Mouse (Mus musculus) cerebellum, postnatal 10 days (tissue): ENCODE data around the gene Dnajb14.
A peak's percentile ranks its signal among the peaks of the same experiment; 100 is the strongest.
"Not testable (repeated sequence)": the region's sequence is repeated elsewhere in the genome, so short reads cannot be mapped to it uniquely, and the experiment has no call there.

Experiments
- DNase-seq, 2 experiments: peaks; one replicate each; pipeline ENCODE4 v3.0.0; 2021; ENCODE audit warnings: mixed read lengths in 2 of 2

Dnajb14 gene

DNA sequence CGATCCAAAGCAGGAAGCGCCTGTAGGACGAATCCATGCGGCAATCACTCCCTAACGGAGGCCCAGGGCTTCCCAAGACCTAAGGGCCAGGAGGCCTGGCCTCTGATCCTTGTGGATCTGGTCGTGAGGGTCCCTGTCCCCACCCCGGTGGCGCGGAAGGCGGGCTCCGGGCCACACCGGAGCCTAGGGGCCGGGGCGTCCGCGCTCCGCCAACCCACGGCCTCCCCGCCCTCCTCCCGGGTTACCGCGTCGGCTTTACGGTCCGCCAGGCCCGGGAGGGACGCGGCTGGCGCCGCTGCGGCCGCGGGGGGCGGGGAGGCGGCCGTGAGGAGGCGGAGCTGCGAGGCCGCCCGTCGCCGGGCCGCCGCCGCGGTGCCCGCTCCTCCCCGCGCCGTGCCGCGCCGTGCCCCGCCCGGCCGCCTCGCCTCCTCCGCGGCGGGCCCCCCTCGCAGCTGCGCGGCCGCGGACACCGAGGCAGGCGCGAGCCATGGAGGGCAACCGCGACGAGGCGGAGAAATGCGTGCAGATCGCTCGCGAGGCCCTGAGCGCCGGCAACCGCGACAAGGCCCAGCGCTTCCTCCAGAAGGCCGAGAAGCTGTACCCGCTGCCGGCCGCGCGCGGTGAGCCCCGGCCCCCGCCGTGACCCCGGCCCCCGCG, at the start of gene Dnajb14:
TSS of gene Dnajb14 (plus strand) at position 239 of the 657 bp plus-strand sequence.
- DNase-seq = peak; percentile 73 to 77

DNA sequence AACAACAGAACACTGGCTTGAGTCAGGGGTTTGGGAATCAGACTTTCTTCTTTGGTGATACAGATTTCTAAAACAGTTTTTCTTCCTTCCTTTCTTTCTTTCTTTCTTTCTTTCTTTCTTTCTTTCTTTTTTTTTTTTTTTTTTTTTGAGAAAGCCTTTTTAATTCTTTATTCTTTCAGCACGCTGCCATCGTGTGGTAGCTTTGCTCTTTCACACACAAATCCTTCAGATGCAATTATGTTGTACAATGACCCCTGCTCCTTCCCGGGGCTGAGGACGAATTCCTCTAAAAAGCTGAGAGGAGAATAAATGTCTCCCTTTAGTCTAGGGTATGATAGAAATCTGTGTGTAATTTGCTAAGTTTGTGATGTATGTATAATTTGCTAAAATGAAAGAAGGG, 48.8 kb upstream of the Dnajb14 start:
- DNase-seq = peak; percentile 15 to 16

DNA sequence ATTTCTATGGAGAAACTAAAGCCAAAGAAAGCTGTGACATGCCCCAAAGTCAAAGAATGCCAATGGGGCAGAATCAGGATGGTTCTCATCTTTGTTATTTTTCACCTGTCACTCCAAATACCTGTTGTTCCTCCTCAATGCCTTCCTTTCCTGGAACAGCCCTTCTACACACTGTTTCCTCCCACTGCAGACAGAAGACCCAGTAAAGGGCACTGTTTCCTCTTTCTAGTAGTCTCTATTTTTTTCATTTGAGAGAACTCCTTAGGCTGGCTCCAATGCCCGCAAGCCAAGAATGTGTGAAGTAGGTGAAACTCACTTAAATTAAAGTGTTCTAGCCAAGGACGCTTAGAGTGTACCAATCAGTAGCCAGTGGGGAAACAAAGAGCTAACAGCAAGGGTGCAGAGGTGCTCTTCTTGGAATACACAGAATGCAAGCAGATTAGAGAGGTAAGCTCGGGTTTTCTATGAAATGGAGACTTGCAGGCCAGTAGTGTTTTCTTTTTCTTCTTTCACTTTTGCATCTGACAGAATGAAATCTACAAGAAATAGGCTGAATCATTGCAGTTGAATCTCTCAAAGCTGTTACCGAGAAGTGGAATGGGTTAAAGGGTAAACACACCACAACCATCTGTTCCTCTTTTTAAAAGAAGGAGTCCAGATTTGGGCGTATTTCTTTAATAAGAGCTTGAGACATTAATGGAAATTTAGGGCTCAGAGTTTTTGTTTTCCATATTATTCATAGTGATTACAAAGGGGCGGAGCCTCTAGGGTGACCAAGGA, 46.6 kb upstream of the Dnajb14 start:
- DNase-seq = no peak

DNA sequence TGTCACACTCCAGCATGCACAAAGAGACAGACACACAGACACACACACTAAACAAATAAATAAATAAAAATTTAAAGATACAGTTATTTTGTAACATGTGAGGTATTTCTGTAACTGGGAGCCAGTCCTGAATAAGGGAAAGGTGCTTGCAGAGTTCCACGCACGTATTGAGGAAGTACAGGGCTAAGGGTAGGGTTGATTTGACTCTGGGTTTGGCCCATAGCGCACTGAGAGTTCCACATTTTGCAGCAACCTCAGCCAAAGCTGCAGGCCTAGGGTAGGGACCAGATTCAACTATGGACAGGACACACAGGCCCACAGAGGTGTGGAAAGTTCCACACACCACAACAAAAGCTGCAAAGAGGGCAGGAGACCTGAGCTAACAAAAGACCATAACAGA, 44.2 kb upstream of the Dnajb14 start:
- no peak for DNase-seq

DNA sequence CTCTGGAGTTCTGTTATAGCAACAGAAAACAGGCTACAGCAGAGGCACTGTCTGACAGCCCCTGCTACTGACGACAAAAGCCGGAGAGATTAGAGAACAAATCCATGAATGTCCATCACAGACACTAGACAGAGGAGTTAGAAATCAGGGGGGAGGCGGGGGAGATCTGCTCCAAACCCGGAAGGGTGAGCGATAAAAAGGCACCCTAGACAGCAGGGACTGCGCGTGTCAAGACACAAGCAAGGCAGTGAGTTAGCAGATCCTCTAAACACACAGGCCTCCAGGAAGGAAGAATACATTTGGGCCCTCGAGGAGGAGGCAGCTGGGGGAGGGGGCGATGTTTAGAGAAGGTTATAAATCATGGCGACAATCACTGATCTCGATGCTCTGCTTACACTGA, 39.8 kb upstream of the Dnajb14 start:
- DNase-seq = no peak

DNA sequence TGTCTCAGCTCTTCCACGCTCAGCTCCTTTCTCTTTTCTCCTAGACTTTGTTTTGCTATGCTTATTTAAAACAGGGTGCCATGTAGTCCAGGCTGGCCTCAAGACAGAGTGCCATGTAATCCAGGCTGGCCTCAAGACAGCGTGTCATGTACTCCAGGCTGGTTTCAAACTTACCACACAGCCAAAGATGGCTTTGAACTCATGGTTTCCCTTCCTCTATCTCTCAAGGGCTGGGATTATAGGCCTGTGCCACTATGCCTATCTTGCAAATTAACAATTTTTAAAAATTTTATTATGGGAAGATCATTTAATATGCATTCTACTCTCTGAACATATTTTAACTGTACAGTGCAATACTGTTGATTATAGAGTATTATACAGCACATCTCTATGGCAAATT, 36.3 kb upstream of the Dnajb14 start:
- no peak for DNase-seq

DNA sequence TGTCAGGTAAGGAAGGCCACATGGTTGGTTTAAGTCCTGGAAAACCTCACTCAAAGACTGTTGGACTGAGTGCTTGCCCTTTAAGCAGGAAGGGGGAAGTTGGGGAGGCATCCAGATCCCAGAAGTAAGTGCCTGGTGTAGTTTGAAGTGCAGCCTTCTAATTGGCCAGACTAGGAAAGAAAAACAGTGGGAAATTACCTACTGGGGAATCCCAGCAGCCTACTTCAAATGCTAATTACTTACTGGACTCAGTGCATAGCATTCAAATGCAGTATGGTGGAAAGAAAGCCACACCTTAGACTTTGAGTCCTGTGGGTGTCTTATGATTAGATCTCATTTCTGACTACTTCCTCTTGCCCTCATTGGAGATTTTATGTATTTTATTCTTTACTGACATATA, 34.3 kb upstream of the Dnajb14 start:
- no peak for DNase-seq

DNA sequence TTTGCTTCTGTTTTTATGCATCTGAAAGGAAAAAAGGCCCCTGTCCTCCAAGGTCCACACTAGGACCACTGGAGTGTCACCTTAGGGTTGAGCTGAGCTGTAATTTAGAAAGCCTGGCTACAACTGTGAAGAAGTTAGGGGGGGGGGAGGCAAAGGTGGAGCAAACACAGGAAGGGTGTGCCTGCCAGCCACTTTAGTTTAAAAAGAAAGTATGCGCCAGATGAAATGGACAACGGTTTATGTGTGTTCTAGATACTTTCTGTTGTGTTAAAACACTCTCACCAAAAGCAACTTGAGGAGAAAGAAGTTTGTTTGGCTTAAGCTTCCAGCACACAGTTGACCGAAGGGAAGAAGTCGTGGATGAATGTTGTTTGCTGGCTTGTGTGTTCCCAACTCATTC, 33.8 kb upstream of the Dnajb14 start:
- DNase-seq = no peak

DNA sequence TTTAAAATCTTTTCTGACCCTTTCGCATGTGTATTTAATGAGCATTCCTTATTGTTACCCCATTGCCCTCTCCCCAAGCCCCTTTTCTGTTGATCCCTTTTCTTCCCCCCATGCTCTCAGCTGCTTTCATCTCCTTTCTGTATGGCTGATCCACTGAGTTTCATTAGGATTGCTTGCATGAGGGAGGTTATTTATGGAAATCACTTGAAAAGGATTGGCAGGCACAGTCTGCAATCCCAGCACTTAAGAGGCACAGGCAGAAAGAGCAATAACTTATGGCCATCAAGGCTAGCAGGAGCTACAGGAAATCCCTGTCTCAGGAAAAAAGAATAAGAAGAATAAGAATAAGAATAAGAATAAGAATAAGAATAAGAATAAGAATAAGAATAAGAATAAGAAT, 30.9 kb upstream of the Dnajb14 start:
- DNase-seq = no peak

DNA sequence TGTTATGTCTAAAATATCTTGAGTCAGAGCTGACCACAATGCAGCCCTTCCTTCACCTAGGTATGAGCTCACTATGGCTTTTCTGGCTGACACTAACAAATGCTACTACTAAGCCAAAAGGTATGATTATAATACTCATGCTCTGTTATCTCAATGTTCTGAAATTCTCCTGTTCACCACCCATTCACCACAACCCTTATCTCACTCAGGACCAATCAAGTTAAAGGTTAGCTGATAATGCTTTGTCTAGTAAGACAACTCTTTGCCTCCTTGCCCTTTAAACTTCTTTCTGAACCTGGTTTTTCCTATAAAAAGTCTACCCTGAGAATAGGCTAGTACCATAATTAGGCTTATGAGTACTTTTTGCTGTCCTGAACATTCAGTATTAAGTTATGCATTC, 29.3 kb upstream of the Dnajb14 start:
- no peak for DNase-seq

DNA sequence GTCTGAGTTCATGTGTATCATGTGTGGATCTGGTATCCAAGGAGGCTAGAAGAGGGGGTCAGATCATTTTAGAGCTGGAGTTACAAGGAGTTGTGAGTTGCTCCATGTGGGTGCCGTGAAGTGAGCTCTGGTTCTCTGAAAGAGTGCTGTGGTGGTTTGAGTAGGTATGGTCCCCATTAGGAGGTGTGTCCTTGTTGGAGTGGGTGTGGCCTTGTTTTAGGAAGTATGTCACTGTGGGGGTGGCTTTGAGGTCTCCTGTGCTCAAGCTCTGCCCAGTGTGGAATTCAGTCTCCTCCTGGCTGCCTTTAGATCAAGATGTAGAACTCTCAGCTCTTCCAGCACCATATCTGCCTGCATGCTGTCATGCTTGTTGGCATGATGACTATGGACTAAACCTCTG, 24.5 kb upstream of the Dnajb14 start:
- no peak for DNase-seq

DNA sequence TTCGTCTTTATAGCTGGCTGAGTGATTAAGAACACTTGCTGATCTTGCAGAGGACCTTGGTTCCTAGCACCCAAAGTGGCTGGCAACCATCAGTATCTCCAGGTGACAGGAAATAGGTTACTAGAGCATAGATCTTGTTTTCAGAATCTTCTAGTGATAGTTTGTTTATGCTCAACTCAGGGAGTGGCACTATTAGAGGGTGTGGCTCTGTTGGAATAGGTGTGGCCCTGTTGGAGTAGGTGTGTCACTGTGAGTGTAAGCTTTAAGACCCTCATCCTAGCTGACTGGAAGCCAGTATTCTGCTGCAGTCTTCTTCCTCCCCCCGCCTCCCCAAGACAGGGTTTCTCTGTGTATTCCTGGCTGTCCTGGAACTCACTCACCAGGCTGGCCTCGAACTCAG, 23.2 kb upstream of the Dnajb14 start:
- DNase-seq = no peak

DNA sequence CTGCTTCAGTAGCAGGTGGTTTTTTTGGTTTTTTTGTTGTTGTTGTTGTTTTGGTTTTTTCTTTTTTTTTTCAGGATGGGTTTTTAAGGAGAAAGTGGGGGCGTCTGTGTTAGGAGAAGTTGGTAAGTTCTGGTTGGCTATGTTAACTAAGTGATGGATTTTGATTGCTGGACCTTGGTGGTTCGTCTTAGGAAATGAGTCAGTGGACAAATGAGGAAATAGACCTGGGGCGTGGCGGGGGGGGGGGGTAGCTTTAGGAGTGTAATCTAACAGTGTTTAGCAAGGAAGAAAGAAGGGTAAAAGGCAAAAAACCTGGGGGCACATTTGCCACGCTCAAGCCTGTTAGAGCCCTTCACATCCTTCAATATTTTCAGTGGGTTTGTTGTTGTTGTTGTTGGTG, 20.9 kb upstream of the Dnajb14 start:
- DNase-seq = no peak

DNA sequence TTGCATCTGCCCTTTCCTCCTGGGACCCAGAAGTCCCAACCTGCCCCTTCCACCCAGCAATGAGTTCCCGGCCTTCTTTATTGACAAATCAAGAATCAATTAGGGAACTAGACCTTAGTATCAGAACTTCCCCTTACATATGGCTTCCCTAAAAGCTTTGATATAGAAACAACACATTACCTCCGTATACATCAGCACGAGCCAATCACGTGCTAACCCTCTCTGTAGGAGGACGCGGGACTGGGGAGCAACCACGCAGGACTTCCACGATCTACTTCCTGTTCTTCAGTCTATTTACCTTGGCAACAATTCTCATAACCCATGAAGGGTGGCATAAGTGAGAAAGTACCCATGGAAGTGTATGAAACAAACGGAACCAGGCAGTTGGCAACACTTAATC, 19.1 kb upstream of the Dnajb14 start:
- DNase-seq = no peak

DNA sequence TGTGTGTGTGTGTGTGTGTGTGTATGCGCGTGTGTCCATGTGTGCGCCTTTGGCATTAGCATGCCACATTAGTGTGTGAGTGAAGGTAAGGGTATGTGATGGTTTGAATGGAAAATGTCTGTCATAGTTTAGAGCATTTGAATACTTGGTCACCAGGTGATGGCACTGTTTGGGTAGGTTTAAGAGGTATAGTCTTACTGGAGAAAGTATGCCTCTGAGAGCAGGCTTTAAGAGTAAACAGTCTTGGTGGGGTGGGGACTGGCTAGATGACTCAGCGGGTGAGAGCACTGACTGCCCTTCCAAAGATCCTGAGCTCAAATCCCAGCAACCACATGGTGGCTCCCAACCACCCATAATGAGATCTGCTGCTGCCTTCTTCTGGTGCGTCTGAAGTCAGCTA, 17.8 kb upstream of the Dnajb14 start:
- no peak for DNase-seq

DNA sequence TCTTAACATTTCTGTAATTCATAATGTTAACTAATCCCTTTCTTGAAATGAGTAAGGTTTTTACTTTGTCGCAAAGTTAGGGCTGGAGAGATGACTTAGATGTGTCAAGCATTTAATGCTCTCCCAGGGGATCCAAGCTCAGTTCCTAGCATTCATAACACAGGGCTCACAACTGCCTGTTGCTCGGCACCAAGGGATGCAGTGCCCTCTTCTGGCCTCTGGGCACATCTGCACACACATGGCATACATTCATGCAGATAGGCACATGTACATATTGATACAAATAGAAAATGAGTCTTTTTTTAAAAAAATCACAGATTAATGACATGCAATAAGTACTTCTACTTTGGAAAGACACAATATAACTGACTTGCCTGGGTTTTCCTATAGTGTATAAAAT, 16.3 kb upstream of the Dnajb14 start:
- no peak for DNase-seq

DNA sequence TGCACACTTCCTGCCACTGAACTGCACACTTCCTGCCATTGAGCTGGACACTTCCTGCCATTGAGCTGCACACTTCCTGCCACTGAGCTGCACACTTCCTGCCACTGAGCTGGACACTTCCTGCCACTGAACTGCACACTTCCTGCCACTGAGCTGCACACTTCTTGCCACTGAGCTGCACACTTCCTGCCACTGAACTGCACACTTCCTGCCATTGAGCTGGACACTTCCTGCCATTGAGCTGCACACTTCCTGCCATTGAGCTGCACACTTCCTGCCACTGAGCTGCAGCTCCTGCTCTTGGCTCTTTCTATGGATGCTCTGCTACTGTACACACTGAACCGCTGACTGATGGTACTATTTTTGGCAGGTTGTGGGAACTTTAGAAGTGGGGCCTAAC, 14.5 kb upstream of the Dnajb14 start:
- not testable (repeated sequence) for DNase-seq

DNA sequence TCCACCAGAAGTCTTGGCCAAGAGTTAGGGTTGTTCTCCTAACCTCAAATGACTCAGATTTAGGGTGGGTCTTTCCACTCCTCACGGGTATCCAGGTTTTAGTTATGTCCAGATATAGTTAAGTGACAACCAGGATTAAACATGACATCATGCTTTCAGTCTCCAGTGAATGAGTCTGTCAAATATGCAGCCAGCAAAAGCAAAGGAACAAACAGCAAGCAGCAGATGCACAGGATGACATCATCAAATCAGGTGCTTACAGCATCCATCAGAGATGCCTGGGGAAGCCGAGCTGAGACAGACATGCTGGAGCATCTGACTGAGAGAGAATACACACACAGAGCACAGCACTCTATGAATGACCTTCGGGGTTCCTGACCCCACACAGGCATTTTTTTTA, 12.1 kb upstream of the Dnajb14 start:
- DNase-seq = peak; percentile 8 to 45

DNA sequence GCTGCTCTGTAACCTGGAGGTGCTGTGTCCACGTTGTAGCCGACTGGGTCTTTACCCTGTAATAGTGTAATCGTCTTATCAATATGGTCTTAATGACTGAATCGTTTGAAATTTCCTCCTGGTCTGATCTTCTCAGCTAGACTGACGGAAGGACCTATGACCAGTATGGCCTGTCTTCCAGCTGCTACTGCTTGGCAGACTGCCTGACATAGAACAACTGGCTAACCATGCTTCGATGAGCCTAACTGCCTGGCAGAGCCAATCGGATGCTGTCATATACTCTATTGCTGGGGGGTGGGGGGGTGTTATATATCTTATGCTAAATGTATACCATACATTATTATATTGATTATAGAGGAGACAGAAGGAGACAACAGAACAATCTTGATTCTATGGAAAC, 11.4 kb upstream of the Dnajb14 start:
- peak in 1 of 2 experiments; percentile 12 for DNase-seq

DNA sequence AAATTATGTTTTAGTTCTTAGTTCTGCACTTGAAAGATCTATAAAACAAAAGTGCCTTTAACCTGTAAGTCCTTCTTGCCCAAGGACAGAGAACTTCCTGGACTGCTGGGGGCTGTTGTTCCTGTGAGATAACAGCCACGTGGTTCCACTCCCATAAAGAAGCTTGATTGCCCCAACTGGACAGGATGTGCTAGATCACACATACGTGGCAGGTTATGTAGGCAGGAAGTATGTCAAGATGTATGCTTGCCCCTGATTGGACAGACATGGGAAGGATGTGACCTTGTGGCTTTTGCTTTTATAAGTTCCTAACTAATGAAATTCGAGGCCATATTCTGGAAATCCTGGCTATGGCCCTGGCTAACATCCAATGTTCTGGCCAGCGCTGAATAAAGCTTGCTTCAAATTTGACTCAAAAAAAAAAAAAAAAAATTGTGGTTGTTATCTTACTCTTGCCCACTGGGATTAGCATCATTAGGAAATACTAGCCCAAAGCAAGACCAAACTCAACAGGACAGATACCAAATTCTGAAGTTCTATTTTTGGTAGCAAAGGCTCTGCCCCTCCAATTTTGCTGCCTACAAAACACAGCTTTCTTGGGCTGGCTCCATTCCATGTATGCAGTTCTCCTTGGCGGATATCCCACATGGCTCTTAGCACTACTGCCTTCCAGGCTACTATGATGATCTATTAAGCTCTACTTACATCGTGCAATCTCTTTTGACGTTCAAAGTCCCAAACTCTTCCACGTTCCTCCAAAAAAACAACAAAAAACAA, 6.9 kb upstream of the Dnajb14 start:
- peak; percentile 67 to 71 for DNase-seq

DNA sequence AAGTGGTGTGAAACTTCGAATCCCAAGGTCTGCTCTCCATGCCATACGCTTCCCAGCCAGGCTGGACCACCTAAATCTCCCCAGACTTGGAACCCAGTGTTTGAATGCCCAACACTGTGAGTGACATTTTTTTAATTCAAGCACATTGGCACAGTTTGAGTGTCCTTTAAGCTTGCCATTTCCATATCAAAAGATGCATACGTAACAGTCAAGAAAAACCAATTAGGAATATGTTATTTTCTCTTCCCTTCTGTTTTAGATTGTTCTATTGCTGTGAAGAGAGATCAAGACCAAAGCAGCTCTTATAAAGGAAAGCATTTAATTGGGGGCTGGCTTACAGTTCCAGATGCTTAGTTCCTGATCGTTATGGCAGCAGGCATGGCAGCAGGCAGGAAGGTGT, 6.0 kb upstream of the Dnajb14 start:
- DNase-seq = no peak

DNA sequence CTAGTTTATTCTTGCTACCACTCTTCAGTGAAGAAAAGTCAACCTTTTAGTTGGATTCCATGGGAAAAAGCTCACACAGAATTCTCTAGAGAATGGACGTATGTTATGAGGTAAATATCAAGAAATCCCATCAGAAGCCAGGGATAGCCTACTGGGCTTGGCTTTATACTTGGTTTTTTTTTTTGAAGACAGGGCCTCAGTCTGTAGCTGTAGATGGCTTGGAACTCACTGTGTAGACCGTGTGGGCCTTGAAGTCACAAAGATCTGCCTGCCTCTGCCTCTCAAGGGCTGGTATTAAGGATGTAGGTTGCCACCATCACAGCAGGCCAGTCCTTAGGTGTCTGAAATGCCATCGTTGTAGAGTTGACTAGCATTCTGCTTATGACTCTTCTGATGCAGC, 4.9 kb upstream of the Dnajb14 start:
- DNase-seq = no peak

DNA sequence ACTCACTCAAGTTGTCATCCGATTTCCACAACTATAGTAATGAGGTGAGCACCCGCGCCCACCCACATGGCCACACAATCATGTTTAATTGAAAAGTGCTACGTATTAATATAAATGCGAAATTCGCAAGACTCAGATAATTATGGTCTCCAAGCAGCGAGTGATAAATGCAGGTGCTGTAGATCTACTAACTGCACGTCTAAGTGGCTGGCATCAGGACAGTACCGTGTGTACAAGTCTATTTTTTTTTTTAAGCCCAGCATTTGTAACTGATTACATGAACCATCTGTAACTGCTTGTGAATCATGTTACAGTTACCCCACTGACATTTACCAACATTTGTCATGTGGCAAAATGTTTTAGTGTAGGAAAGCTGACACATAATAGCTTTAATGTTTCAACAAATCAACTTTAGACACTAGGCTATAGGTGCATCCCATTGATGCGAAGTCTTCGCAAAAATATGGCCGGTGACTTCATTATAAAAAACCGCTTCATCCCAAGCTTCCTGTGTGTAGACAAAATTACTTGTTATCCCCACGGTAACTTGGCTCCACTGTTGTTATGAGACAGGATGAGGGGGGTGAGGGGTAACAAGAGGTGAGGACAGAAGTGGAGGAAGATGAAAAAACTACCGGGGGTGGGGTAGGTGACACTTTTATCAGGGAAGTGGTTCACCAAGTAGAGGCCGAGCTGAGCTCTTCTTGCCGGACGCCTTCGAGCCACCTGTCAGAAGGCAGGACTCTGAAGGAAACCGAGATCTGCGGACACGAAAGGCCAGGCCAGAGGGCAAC, 3.9 kb upstream of the Dnajb14 start:
- peak in 1 of 2 experiments; percentile 3 for DNase-seq
